Mouse (Mus musculus) forebrain, embryonic 11.5 days (tissue): ENCODE measurements around the gene Tra2b. TPM values are rescaled to one million over a fixed set of nuclear protein-coding genes. Genes with fewer than 3 reads are reported as not detected.
"Not testable (repeated sequence)": the region's sequence is repeated elsewhere in the genome, so short reads cannot be mapped to it uniquely, and the experiment has no call there.

Experiments
- ATAC-seq: fragments of 200-750 bp; cut with Nextera tagmentation; replicated peaks from 2 replicates; pipeline ENCODE4 v1.8.0; 2017; ENCODE audit warnings: moderate TSS enrichment; ENCODE audit not compliant: low FRiP score
- DNase-seq: peaks from one replicate; pipeline ENCODE4 v3.0.0-alpha.2; 2017; ENCODE audit warnings: low spot score
- H3K27ac ChIP-seq: fragments of 300-500 bp; sonication (generic); 2 replicates; pipeline ENCODE4 v1.5.1; 2014; ENCODE audit warnings: low read depth, low read length
- H3K27me3 ChIP-seq: fragments of 300-500 bp; sonication (generic); 2 replicates; pipeline ENCODE4 v1.6.1; 2014; ENCODE audit warnings: mild to moderate bottlenecking, low read length, mixed read lengths; ENCODE audit not compliant: control insufficient read depth, insufficient read depth
- H3K36me3 ChIP-seq: fragments of 300-500 bp; sonication (generic); 2 replicates; pipeline ENCODE4 v1.6.1; 2014; ENCODE audit warnings: mild to moderate bottlenecking, low read length, moderate library complexity, mixed read lengths; ENCODE audit not compliant: control insufficient read depth, insufficient read depth
- H3K4me1 ChIP-seq: fragments of 300-500 bp; sonication (generic); replicated peaks from 2 replicates; pipeline ENCODE4 v1.6.1; 2014; ENCODE audit warnings: low read length, mixed read lengths; ENCODE audit not compliant: control insufficient read depth, insufficient read depth
- H3K4me2 ChIP-seq: fragments of 300-500 bp; sonication (generic); 2 replicates; pipeline ENCODE4 v1.6.1; 2014; ENCODE audit warnings: low read depth, mild to moderate bottlenecking, low read length, moderate library complexity, mixed read lengths; ENCODE audit not compliant: severe bottlenecking
- H3K4me3 ChIP-seq: fragments of 300-500 bp; sonication (generic); 2 replicates; pipeline ENCODE4 v1.5.1; 2014; ENCODE audit warnings: low read depth, low read length
- H3K9ac ChIP-seq: fragments of 300-500 bp; sonication (generic); 2 replicates; pipeline ENCODE4 v1.6.1; 2014; ENCODE audit warnings: low read length
- H3K9me3 ChIP-seq: fragments of 300-500 bp; sonication (generic); 2 replicates; pipeline ENCODE4 v1.6.1; 2016; ENCODE audit warnings: low read length, mixed read lengths; ENCODE audit not compliant: control insufficient read depth
- WGBS: fragments of 180-500 bp; shearing (Covaris S2); extraction: QIAGEN DNeasy Blood & Tissue Kit; methylation state at CpG from one replicate; pipeline ENCODE4 v1.1.7; 2014; 5-methylcytosine and 5-hydroxymethylcytosine counted together
- polyA plus RNA-seq: library from polyadenylated mRNA; unstranded; fragments of >200 nt; fragmentation: Nextera tagmentation; extraction: Ambion mirVana; gene quantifications from 2 replicates; pipeline ENCODE4 v1.2.1, GENCODE M21; 2014

The Tra2b gene
- polyA plus RNA-seq, 1 experiment from 2014 or later: 514 TPM

DNA sequence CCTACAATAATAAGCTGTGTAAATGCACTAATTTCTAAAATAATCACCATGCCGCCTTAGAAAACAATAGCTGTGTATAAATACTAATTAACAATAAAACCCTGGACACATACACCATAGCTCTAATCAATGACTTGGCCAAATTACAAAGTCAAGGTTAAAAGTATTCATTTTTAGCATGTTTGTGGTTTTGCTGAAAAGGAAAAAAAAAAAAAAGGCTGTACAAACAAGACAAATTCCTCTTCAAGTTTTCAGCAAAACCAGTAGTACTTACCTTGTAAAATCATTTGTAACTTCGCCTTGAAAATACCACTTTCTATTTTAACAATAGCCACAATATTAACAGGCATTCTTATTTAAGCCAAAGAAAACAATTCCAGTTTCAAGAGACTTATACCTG lies 4.2 kb downstream of the Tra2b start:
- Histone ChIP-seq H3K9me3 (no peaks in the 10 kb centered on the region), H3K36me3 (no peaks in the 10 kb centered on the region; the same call in 1 of the 2 replicates), H3K4me3 (no peak overlapping the region), H3K4me2 (no peak overlapping the region), H3K27ac (no peak overlapping the region), H3K27me3 (no peaks in the 10 kb centered on the region), H3K9ac (no peak overlapping the region), H3K4me1 (no peaks in the 10 kb centered on the region; the same call in 1 of the 2 replicates)
- WGBS: 83% methylated on average over 2 of the region's 2 CpGs
- DNase-seq (no peak), ATAC-seq (no peak)

DNA sequence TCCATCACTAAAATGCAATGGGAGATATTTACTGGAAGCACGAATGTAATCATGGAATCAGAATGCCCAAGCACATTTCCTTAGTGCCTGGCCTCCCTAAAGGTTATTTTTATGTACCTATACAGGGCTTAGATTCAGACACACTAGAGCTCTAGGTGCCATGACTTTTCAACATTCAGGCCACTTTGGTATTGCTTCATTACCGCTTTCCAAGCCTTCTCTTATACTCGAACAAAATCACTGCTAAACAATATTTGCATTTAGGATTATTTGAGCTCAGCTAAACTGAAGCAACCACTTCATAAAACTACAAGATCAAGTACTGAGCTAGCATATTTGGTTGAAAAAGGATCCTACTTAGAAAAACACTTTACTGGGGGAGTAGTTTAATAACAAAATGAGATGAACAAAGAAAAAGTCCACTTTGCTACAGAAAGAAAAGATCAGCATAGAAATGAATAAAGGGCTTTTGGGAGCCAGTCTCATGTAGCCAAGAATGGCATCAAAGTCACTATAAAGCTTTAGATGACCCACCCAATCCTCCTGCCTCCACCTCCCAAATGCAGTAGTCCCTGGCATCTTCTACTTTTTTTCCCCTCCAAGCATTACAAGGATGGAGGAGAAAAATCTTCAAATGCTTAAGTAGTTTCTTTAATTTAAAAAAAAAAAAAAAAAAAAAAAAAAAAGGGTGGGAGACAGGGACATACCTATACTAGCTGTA lies 5.2 kb downstream of the Tra2b start:
- H3K9me3 ChIP-seq: no peaks in the 10 kb centered on the region
- H3K4me1 ChIP-seq: no peaks in the 10 kb centered on the region; the same call in 1 of the 2 replicates
- H3K27ac ChIP-seq: no peak overlapping the region
- H3K27me3 ChIP-seq: no peaks in the 10 kb centered on the region
- no peak overlapping the region for H3K9ac ChIP-seq
- DNase-seq: no peak
- no peaks in the 10 kb centered on the region; the same call in 1 of the 2 replicates for H3K36me3 ChIP-seq
- H3K4me3 ChIP-seq: no peak overlapping the region
- WGBS: 74% methylated on average over 3 of the region's 3 CpGs
- no peak for ATAC-seq
- no peak overlapping the region for H3K4me2 ChIP-seq

DNA sequence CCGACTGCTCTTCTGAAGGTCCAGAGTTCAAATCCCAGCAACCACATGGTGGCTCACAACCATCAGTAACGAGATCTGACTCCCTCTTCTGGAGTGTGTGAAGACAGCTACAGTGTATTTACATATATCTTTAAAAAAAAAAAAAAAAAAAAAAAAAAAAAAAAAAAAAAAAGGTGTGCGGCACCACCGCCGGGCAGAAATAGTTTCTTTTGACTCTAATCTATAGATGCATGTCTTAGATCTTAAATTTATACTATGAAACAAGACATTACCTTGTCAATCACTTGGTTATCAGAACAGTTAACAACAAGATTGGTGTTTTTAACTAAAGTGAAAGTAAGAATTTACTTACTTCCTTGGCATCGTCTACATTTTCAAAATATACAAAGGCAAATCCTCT lies 13.6 kb downstream of the Tra2b start:
- not testable (repeated sequence) for ATAC-seq, H3K27me3 ChIP-seq, H3K9me3 ChIP-seq, H3K9ac ChIP-seq, DNase-seq, H3K27ac ChIP-seq, H3K4me1 ChIP-seq, H3K4me3 ChIP-seq, H3K36me3 ChIP-seq, H3K4me2 ChIP-seq
- 93% methylated on average over 6 of the region's 6 CpGs for WGBS

DNA sequence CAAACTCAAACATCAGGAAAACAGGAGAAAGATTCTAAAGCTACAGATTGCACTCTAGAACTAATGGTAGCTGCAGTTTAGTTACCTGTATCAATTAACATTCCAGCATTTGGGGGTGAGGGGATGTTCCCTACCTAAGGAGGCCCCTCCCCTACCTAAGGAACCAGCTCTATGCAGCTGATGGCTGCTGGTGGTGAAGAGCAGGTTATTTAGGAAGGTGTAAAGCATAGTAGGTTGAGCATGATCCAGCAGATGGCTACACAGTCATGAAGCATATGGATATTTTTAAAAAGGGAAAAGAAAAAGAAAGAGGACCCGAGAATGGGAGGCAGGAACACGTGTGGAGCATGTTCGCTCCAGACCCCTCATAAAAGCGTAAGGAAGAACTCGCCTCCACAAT lies 15.5 kb downstream of the Tra2b start:
- Histone ChIP-seq H3K36me3 (peaks cover 10% of the 10 kb centered on the region), H3K27me3 (no peaks in the 10 kb centered on the region), H3K27ac (no peak overlapping the region), H3K4me3 (no peak overlapping the region), H3K9ac (no peak overlapping the region), H3K9me3 (no peaks in the 10 kb centered on the region), H3K4me1 (no peaks in the 10 kb centered on the region), H3K4me2 (no peak overlapping the region)
- ATAC-seq: no peak
- DNase-seq: no peak
- 95% methylated on average over 5 of the region's 5 CpGs for WGBS

GRCm38 (mm10) chr16:22249754-22250153 lies 16.1 kb downstream of the Tra2b start:
- 97% methylated on average over 3 of the region's 3 CpGs for WGBS
- Histone ChIP-seq H3K9ac (no peak overlapping the region), H3K36me3 (peaks cover 10% of the 10 kb centered on the region), H3K4me2 (no peak overlapping the region), H3K4me1 (no peaks in the 10 kb centered on the region), H3K9me3 (no peaks in the 10 kb centered on the region), H3K4me3 (no peak overlapping the region), H3K27ac (no peak overlapping the region), H3K27me3 (no peaks in the 10 kb centered on the region)
- ATAC-seq: no peak
- no peak for DNase-seq

- Histone ChIP-seq H3K4me1 (no peaks in the 10 kb centered on the region), H3K27ac (no peak overlapping the region), H3K4me3 (no peak overlapping the region), H3K9me3 (no peaks in the 10 kb centered on the region), H3K4me2 (no peak overlapping the region), H3K36me3 (peaks cover 11% of the 10 kb centered on the region; the same call in 1 of the 2 replicates), H3K9ac (no peak overlapping the region), H3K27me3 (no peaks in the 10 kb centered on the region)
- WGBS: 84% methylated on average over 2 of the region's 2 CpGs
- ATAC-seq: no peak
- no peak for DNase-seq
Measured at GRCm38 (mm10) chr16:22242239-22242866, 23.5 kb downstream of the Tra2b start.

DNA sequence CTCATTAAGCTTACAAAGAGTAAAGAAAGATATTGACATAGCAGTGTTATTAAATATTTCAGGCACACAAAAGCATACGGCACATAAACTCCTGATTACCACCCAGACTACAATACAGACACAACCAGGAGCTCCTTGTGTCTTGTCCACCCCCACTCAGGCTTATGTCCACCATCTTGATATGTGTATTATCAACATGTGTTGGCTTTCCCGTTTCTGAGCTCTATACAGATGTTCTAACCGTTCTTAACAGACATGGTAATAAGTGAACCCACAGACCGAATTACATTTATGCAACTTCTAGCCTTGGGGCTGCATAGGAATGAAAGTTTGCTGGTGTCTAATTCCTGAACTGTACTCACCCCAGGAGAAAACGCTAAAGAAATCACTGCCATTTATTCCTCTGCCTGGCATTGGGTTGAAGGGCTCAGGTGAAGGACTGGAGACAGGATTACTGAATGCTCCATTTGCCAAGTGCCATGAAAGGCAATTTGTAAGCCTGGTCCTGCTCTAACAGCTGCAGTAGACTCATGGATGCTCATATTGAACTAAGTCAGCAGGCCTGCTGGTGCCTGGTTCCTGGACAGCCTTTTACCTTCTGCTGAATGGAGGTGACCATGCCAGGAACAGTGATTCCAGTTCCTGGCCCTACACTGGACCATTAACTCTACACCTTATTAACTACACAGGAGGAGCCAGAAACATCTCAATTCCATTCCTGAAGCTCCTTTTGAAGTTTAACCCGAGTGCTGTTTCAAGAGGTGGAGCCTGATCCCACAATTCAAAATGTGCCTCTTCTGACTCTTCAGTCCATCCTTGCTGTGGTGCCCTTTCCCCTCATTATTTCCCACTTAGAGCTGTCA lies 24.2 kb downstream of the Tra2b start:
- no peak overlapping the region for H3K4me2 ChIP-seq
- no peak overlapping the region for H3K27ac ChIP-seq
- peaks cover 11% of the 10 kb centered on the region; the same call in 1 of the 2 replicates for H3K36me3 ChIP-seq
- H3K27me3 ChIP-seq: no peaks in the 10 kb centered on the region
- peak; percentile 50 for DNase-seq
- H3K4me3 ChIP-seq: no peak overlapping the region
- no peak overlapping the region for H3K9ac ChIP-seq
- H3K9me3 ChIP-seq: no peaks in the 10 kb centered on the region
- no peaks in the 10 kb centered on the region for H3K4me1 ChIP-seq
- ATAC-seq: 0 out of 2 replicates have a peak, but pooled peaks have one; percentile 21
- 82% methylated on average over 6 of the region's 6 CpGs for WGBS

GRCm38 (mm10) chr16:22240856-22241255 lies 24.9 kb downstream of the Tra2b start:
- no peak overlapping the region for H3K27ac ChIP-seq
- H3K9ac ChIP-seq: no peak overlapping the region
- WGBS: 93% methylated on average over 5 of the region's 5 CpGs
- H3K9me3 ChIP-seq: no peaks in the 10 kb centered on the region
- peak; percentile 49 for DNase-seq
- ATAC-seq: no peak
- no peak overlapping the region for H3K4me2 ChIP-seq
- no peaks in the 10 kb centered on the region for H3K4me1 ChIP-seq
- no peak overlapping the region for H3K4me3 ChIP-seq
- peaks cover 11% of the 10 kb centered on the region; the same call in 1 of the 2 replicates for H3K36me3 ChIP-seq
- H3K27me3 ChIP-seq: no peaks in the 10 kb centered on the region
